Mouse (Mus musculus): ENCODE measurements around the gene Klhl36.
"Not testable (repeated sequence)": the region's sequence is repeated elsewhere in the genome, so short reads cannot be mapped to it uniquely, and the experiment has no call there.

The Klhl36 gene

GRCm38 (mm10) chr8:119835270-119835669, 26.8 kb upstream of the Klhl36 start:
- no peak for DNase-seq (ENCODE audit: low spot score in 2 of 2)

- no peak for DNase-seq (ENCODE audit: low spot score in 2 of 2)
Observed at GRCm38 (mm10) chr8:119836831-119837230, 25.2 kb upstream of the Klhl36 start.

- no peak for DNase-seq (ENCODE audit: low spot score in 2 of 2)
Observed at GRCm38 (mm10) chr8:119837553-119838071, 24.5 kb upstream of the Klhl36 start.

- DNase-seq (ENCODE audit: low spot score in 2 of 2): no peak
Observed at GRCm38 (mm10) chr8:119838100-119838982, 23.7 kb upstream of the Klhl36 start.

- no peak for DNase-seq (ENCODE audit: low spot score in 2 of 2)
Observed at GRCm38 (mm10) chr8:119838983-119839340, 23.1 kb upstream of the Klhl36 start.

GRCm38 (mm10) chr8:119839419-119840021, 22.5 kb upstream of the Klhl36 start:
- no peak for DNase-seq (ENCODE audit: low spot score in 2 of 2)

- DNase-seq (ENCODE audit: low spot score in 2 of 2): peak; percentile 97 to 98
Observed at GRCm38 (mm10) chr8:119840275-119840808, 21.7 kb upstream of the Klhl36 start, which contains the start of gene Cotl1. Gene Cotl1, minus strand, starts transcription at chr8:119840544.

- DNase-seq (ENCODE audit: low spot score in 2 of 2): no peak
Observed at GRCm38 (mm10) chr8:119840905-119841411, 21.1 kb upstream of the Klhl36 start.

- peak in 1 of 2 experiments; percentile 75 for DNase-seq (ENCODE audit: low spot score in 2 of 2)
Observed at GRCm38 (mm10) chr8:119843444-119843843, 18.6 kb upstream of the Klhl36 start.

GRCm38 (mm10) chr8:119844577-119844976, 17.5 kb upstream of the Klhl36 start:
- no peak for DNase-seq (ENCODE audit: low spot score in 2 of 2)

- not testable (repeated sequence) for DNase-seq (ENCODE audit: low spot score in 2 of 2)
Observed at GRCm38 (mm10) chr8:119845741-119846140, 16.3 kb upstream of the Klhl36 start.

- DNase-seq (ENCODE audit: low spot score in 2 of 2): no peak
Observed at GRCm38 (mm10) chr8:119847232-119847922, 14.7 kb upstream of the Klhl36 start.

GRCm38 (mm10) chr8:119853521-119853920, 8.5 kb upstream of the Klhl36 start:
- no peak for DNase-seq (ENCODE audit: low spot score in 2 of 2)

- DNase-seq (ENCODE audit: low spot score in 2 of 2): no peak
Observed at GRCm38 (mm10) chr8:119854035-119854434, 8.0 kb upstream of the Klhl36 start.

- DNase-seq (ENCODE audit: low spot score in 2 of 2): no peak
Observed at GRCm38 (mm10) chr8:119855656-119856055, 6.4 kb upstream of the Klhl36 start.

- no peak for DNase-seq (ENCODE audit: low spot score in 2 of 2)
Observed at GRCm38 (mm10) chr8:119857767-119858166, 4.3 kb upstream of the Klhl36 start.

- DNase-seq (ENCODE audit: low spot score in 2 of 2): no peak
Observed at GRCm38 (mm10) chr8:119862390-119862734, 296 bp downstream of the Klhl36 start.

GRCm38 (mm10) chr8:119862749-119863148, 683 bp downstream of the Klhl36 start:
- no peak for DNase-seq (ENCODE audit: low spot score in 2 of 2)

GRCm38 (mm10) chr8:119869616-119870015, 7.5 kb downstream of the Klhl36 start:
- DNase-seq (ENCODE audit: low spot score in 2 of 2): no peak

- no peak for DNase-seq (ENCODE audit: low spot score in 2 of 2)
Observed at GRCm38 (mm10) chr8:119873181-119873580, 11.1 kb downstream of the Klhl36 start.

GRCm38 (mm10) chr8:119881301-119881700, 19.2 kb downstream of the Klhl36 start:
- DNase-seq (ENCODE audit: low spot score in 2 of 2): no peak

- DNase-seq (ENCODE audit: low spot score in 2 of 2): no peak
Observed at GRCm38 (mm10) chr8:119881917-119882316, 19.9 kb downstream of the Klhl36 start.

Measured in urinary bladder, postnatal 4 days (tissue).